Comparison of ENCODE assay signal across 9 mouse cellular contexts in genomic region chr2:102658661-102659520, GRCm38 (mm10). TPM values are rescaled to one million over a fixed set of nuclear protein-coding genes. Genes with fewer than 3 reads are reported as not detected.
DNase-seq lines count a peak whose midpoint lies in the region; ATAC-seq and TF ChIP-seq lines count a peak whose summit lies in the region.
"Had no signal": no experiment of that assay in that cellular context is flagged by ENCODE, and none has a peak within 500 bp of the region (broad histone marks: within the 10 kb centered on the region; RNA-seq: fewer than 3 reads in every experiment).

No protein-coding gene starts in this region.

- peaks cover 30% of the 10 kb centered on the region for H3K27me3 ChIP-seq in kidney, embryonic 14.5 days (ENCODE audit: control insufficient read depth, insufficient read depth, low read length)
- H3K27me3 ChIP-seq in heart, embryonic 11.5 days (ENCODE audit: control insufficient read depth, insufficient read depth, low read length): peaks cover 24% of the 10 kb centered on the region
- peaks cover 60% of the 10 kb centered on the region for H3K27me3 ChIP-seq in liver, postnatal 0 days (ENCODE audit: insufficient read depth, low read length)

- under 1% methylated on average over 73 of the region's 80 CpGs for WGBS in kidney, embryonic 14.5 days
- WGBS in heart, embryonic 11.5 days (ENCODE audit: insufficient replicate concordance): under 1% methylated on average over 71 of the region's 80 CpGs
- 3% methylated on average over 80 of the region's 80 CpGs for WGBS in liver, postnatal 0 days (ENCODE audit: insufficient replicate concordance)

- H3K4me3 ChIP-seq in kidney, embryonic 14.5 days (ENCODE audit: low read length): peak overlapping the region; percentile 68
- H3K4me3 ChIP-seq in heart, embryonic 11.5 days (ENCODE audit: low read depth, low read length): peak overlapping the region; percentile 59
- peak overlapping the region; percentile 47 for H3K4me3 ChIP-seq in liver, postnatal 0 days (ENCODE audit: low read depth, low read length)

- no peak; the same call in 1 of the 2 replicates for TF ChIP-seq CTCF in liver, postnatal 0 days (IDR thresholded peaks at IDR 0.05; ENCODE audit: low read depth)

- H3K4me2 ChIP-seq in kidney, embryonic 14.5 days (replicated peaks; ENCODE audit: low read depth, low read length): peak overlapping the region; percentile 100
- H3K4me2 ChIP-seq in heart, embryonic 11.5 days: peak overlapping the region; percentile 99
- peak overlapping the region; percentile 71 for H3K4me2 ChIP-seq in liver, postnatal 0 days (ENCODE audit: low read depth, low read length)

- H3K9me3 ChIP-seq in kidney, embryonic 14.5 days (ENCODE audit: control insufficient read depth, low read length): no peaks in the 10 kb centered on the region
- no peaks in the 10 kb centered on the region for H3K9me3 ChIP-seq in heart, embryonic 11.5 days (replicated peaks; ENCODE audit: control insufficient read depth, low read length)
- H3K9me3 ChIP-seq in liver, postnatal 0 days (ENCODE audit: low read length): no peaks in the 10 kb centered on the region

- peaks cover 8% of the 10 kb centered on the region; the same call in 1 of the 2 replicates for H3K4me1 ChIP-seq in kidney, embryonic 14.5 days (ENCODE audit: control insufficient read depth, insufficient read depth, low read length)
- H3K4me1 ChIP-seq in heart, embryonic 11.5 days (ENCODE audit: control insufficient read depth, insufficient read depth, low read length): peaks cover 2% of the 10 kb centered on the region
- no peaks in the 10 kb centered on the region for H3K4me1 ChIP-seq in liver, postnatal 0 days (ENCODE audit: insufficient read depth)

- no peak for DNase-seq in kidney, adult 9 months
- peak; percentile 70 to 77 for DNase-seq in layer of hippocampus, adult 18-20 months (ENCODE audit: low spot score in 2 of 2)
- no peak for DNase-seq in liver, postnatal 0 days
- peak; percentile 76 for DNase-seq in retina, embryonic 14.5 days (ENCODE audit: low spot score)
- no peak for DNase-seq in thymus, adult 18-20 months

- H3K27ac ChIP-seq in kidney, embryonic 14.5 days (ENCODE audit: low read depth, low read length): no peak overlapping the region
- H3K27ac ChIP-seq in heart, embryonic 11.5 days (ENCODE audit: low read depth, low read length): no peak overlapping the region
- no peak overlapping the region for H3K27ac ChIP-seq in liver, postnatal 0 days (ENCODE audit: low read depth)

- peak; percentile 85 for ATAC-seq in kidney, embryonic 14.5 days (ENCODE audit: low FRiP score, low TSS enrichment)
- peak; percentile 54; the same call in 1 of the 2 replicates for ATAC-seq in common myeloid progenitor, adult 5-6 weeks (replicated peaks; ENCODE audit: low read depth, poor library complexity, severe bottlenecking)
- ATAC-seq in heart, embryonic 11.5 days (replicated peaks; ENCODE audit: insufficient number of reproducible peaks, low FRiP score, low TSS enrichment): peak; percentile 71
- peak; percentile 19; the same call in 1 of the 2 replicates for ATAC-seq in liver, postnatal 0 days

- no peaks in the 10 kb centered on the region for H3K36me3 ChIP-seq in kidney, embryonic 14.5 days (ENCODE audit: control insufficient read depth, insufficient read depth, low read length)
- no peaks in the 10 kb centered on the region for H3K36me3 ChIP-seq in heart, embryonic 11.5 days (ENCODE audit: control insufficient read depth, insufficient read depth, low read length)
- no peaks in the 10 kb centered on the region for H3K36me3 ChIP-seq in liver, postnatal 0 days (replicated peaks; ENCODE audit: insufficient read depth, low read length)
- H3K36me3 ChIP-seq: G1E had no signal

- TF ChIP-seq EP300 in liver, postnatal 0 days (IDR thresholded peaks at IDR 0.05; ENCODE audit: low read depth): no peak

- peak overlapping the region; percentile 56 for H3K9ac ChIP-seq in kidney, embryonic 14.5 days (ENCODE audit: low read depth, low read length)
- peak overlapping the region; percentile 73 for H3K9ac ChIP-seq in heart, embryonic 11.5 days (ENCODE audit: low read depth, low read length)
- no peak overlapping the region for H3K9ac ChIP-seq in liver, postnatal 0 days (replicated peaks)

RNA-seq across cellular contexts. Expression of gene Slc1a2, which starts 0.4 kb away (rescaled TPM):
- 0.04 and 0.14 TPM in 2 replicates for polyA plus RNA-seq in kidney, embryonic 14.5 days (2014; fragmentation: Nextera tagmentation; extraction: Ambion mirVana)
- not detected in 2 replicates for total RNA-seq in common myeloid progenitor, adult 5-6 weeks (2017)
- 0.21 and 0.23 TPM in 2 replicates for polyA plus RNA-seq in heart, embryonic 11.5 days (2014; fragmentation: Nextera tagmentation; extraction: Ambion mirVana)
- total RNA-seq in layer of hippocampus, adult 18-20 months (2021): 1,000 to 10,000 TPM; 1,741 to 1,763 TPM
- 0.74 and 1.1 TPM in 2 replicates for polyA plus RNA-seq in liver, postnatal 0 days (2015; fragmentation: Nextera tagmentation; extraction: Ambion mirVana)
- polyA plus RNA-seq: G1E had no signal

Comparison
In these comparisons a context has a peak if more than half of its experiments do, and no peak if none do; other contexts are left out.
1. ATAC-seq: peak in every context shown above with its lines; median percentile 85 in kidney, embryonic 14.5 days; 71 in heart, embryonic 11.5 days; 54 in common myeloid progenitor, adult 5-6 weeks; 19 in liver, postnatal 0 days.
2. DNase-seq: peak in layer of hippocampus, adult 18-20 months (2 of 2) and retina, embryonic 14.5 days (single experiment); none in kidney, adult 9 months (single experiment), liver, postnatal 0 days (single experiment) and thymus, adult 18-20 months (0 of 2).
3. Peak in every context shown above with its lines, with median percentiles within 50 percentile points of each other: H3K4me2 ChIP-seq and H3K4me3 ChIP-seq.